Mouse (Mus musculus) right cerebral cortex, postnatal 4 days (tissue): Measurements from ENCODE around the gene Zfp618.

Experiments used
- DNase-seq: peaks from one replicate; pipeline ENCODE4 v3.0.0-alpha.2; 2022

Zfp618 gene

GRCm38 (mm10) chr4:63033724-63034123, 68.4 kb downstream of the Zfp618 start:
- DNase-seq = no peak

- no peak for DNase-seq
Measured at GRCm38 (mm10) chr4:63035991-63036390, 70.6 kb downstream of the Zfp618 start.

GRCm38 (mm10) chr4:63036790-63037189, 71.4 kb downstream of the Zfp618 start:
- DNase-seq = no peak

GRCm38 (mm10) chr4:63037555-63037954, 72.2 kb downstream of the Zfp618 start:
- no peak for DNase-seq

GRCm38 (mm10) chr4:63038265-63038664, 72.9 kb downstream of the Zfp618 start:
- no peak for DNase-seq

GRCm38 (mm10) chr4:63038937-63039336, 73.6 kb downstream of the Zfp618 start:
- DNase-seq = no peak

- DNase-seq = no peak
Measured at GRCm38 (mm10) chr4:63048606-63049005, 83.2 kb downstream of the Zfp618 start.

- DNase-seq = no peak
Measured at GRCm38 (mm10) chr4:63049596-63050318, 84.4 kb downstream of the Zfp618 start.

GRCm38 (mm10) chr4:63050319-63050676, 84.9 kb downstream of the Zfp618 start:
- DNase-seq = no peak

- DNase-seq = no peak
Measured at GRCm38 (mm10) chr4:63050949-63051348, 85.6 kb downstream of the Zfp618 start.

GRCm38 (mm10) chr4:63051940-63052661, 86.7 kb downstream of the Zfp618 start:
- DNase-seq = no peak

- DNase-seq = no peak
Measured at GRCm38 (mm10) chr4:63052662-63053033, 87.3 kb downstream of the Zfp618 start.

GRCm38 (mm10) chr4:63055216-63055745, 89.9 kb downstream of the Zfp618 start:
- no peak for DNase-seq

- DNase-seq = no peak
Measured at GRCm38 (mm10) chr4:63056641-63057415, 91.5 kb downstream of the Zfp618 start.

GRCm38 (mm10) chr4:63057581-63057980, 92.2 kb downstream of the Zfp618 start:
- DNase-seq = no peak

- DNase-seq = no peak
Measured at GRCm38 (mm10) chr4:63058686-63059085, 93.3 kb downstream of the Zfp618 start.

- no peak for DNase-seq
Measured at GRCm38 (mm10) chr4:63060358-63060757, 95.0 kb downstream of the Zfp618 start.

GRCm38 (mm10) chr4:63061411-63061810, 96.0 kb downstream of the Zfp618 start:
- no peak for DNase-seq

- no peak for DNase-seq
Measured at GRCm38 (mm10) chr4:63063360-63063759, 98.0 kb downstream of the Zfp618 start.

- DNase-seq = no peak
Measured at GRCm38 (mm10) chr4:63064911-63065310, 99.5 kb downstream of the Zfp618 start.

- no peak for DNase-seq
Measured at GRCm38 (mm10) chr4:63066796-63067195, 101.4 kb downstream of the Zfp618 start.

GRCm38 (mm10) chr4:63067822-63068221, 102.4 kb downstream of the Zfp618 start:
- DNase-seq = no peak

- no peak for DNase-seq
Measured at GRCm38 (mm10) chr4:63068499-63069175, 103.3 kb downstream of the Zfp618 start.
